Mouse (Mus musculus): ENCODE results near the gene Bmp4.

GRCm38 (mm10) chr14:46427251-46427650 lies 36.8 kb upstream of the Bmp4 start:
- no peak for TF ChIP-seq CTCF (IDR thresholded peaks at IDR 0.05; ENCODE audit: insufficient read depth, low read length)
- TF ChIP-seq POLR2A (IDR thresholded peaks at IDR 0.05; ENCODE audit: borderline replicate concordance, extremely low read depth, low read depth, low read length), result no peak

All from lung, adult 2 months (tissue).